Mouse (Mus musculus): ENCODE measurements at regions not wholly inside any gene's neighbourhood (a gene's known extent, or its start where the extent isn't known, plus 50 kb on each side); places are given as distances from the start of the nearest gene placed in this dataset.

GRCm38 (mm10) chr12:106480281-106481060 lies 470.4 kb downstream of the Vrk1 start:
- no peak for DNase-seq (ENCODE audit: low spot score)

DNA sequence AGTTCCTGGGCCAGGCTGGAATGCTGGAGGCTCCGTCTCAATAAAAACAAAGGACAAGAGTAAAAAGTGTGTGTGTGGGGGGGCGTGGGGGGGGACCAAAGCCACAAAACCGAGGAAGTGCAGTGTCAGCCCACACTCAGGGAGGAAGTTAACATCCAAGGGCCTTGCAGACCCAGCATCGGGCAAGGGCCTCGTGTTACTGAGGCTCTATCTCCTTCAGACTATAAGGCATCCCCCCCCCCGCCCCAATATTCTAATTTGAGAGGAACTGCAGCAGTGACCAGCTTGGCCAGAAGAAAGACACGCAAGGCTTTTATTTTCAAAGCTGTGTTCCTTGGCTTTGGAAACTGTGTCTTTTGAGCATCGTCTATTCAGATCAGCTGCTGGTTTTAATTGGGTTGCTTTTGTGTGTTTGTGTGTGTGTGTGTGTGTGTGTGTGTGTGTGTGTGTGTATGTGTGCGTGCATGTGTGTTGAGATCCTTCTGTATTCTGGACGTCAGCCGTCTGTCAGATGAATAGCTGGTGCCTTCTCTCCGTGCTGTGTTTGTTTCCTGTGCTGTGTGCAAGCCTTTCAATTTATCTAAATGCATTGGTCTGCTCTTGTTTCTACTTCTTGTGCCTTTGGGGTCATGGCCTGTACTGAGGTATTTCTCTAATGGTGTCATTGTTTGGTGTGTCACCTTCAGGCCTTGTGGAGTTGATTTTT lies 491.7 kb downstream of the Vrk1 start:
- DNase-seq (ENCODE audit: low spot score) = no peak

DNA sequence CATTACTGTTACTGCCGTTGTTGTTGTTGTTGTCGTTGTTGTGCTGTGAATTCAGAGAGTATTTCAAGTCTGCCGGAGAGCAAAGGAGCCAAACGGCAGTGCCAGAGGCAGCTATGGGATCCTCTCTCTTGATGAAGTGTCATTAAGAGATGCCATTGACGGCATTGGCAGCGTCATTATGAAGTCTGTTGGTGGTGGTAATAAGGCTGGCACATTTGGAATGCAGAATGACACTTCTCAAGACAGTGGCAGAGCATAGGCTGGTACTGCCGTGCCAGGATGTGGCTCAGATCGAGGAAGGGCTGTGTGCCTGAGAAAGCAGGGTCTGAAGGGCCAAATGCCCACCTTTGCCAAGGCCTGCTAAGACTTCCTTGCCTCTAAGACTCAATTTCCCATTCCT lies 494.3 kb downstream of the Vrk1 start:
- no peak for DNase-seq (ENCODE audit: low spot score)

- no peak for DNase-seq (ENCODE audit: low spot score)
These were observed 504.0 kb downstream of the Vrk1 start for GRCm38 (mm10) chr12:106514057-106514456.

DNA sequence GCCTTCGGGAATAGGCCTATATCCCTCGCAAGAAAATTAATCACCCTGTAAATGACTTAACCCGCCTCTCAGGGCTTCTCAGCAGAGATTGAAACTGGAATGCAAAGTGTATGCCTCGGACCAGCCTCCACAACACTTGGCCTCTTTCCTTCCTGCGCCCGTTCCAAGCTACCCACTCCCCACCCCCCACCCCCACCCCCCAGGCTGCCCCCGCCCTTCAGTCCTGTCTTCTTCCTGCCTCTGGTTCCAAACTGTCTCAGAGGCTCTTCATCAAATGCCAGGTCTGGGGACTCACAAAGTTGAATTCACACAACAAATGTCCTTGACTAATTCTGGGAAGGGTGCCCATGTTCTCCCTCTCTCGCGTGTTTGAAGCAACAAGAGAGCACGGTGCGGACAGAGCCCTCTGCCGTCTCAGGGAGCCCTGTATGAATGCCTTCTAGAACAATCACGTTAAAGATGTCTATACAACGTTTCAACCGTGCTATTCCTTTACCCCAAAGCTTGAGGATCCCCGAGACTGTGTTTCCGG lies 505.3 kb downstream of the Vrk1 start:
- no peak for DNase-seq (ENCODE audit: low spot score)

GRCm38 (mm10) chr12:106519141-106519540 lies 509.1 kb downstream of the Vrk1 start:
- DNase-seq (ENCODE audit: low spot score) = no peak

DNA sequence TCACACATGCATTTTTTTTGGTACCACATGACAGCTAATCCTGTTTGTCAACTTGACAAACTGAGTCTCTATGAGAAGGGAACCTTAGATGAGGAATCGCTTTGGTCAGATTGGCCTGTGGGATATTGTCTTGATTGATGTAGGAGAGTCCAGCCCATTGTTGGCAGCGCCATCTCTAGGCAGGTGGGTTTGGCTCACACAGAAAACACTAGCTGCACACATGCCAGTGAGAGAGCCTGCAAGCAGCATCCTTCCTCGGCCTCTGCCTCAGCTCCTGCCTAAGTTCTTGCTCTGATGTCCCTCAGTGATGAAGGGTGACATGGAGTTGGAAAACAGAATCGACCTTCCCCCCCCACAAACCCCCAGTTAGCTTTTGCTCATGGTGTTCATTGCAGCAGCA lies 514.4 kb downstream of the Vrk1 start:
- DNase-seq (ENCODE audit: low spot score) = no peak

GRCm38 (mm10) chr12:106527116-106527515 lies 517.1 kb downstream of the Vrk1 start:
- DNase-seq (ENCODE audit: low spot score) = no peak

DNA sequence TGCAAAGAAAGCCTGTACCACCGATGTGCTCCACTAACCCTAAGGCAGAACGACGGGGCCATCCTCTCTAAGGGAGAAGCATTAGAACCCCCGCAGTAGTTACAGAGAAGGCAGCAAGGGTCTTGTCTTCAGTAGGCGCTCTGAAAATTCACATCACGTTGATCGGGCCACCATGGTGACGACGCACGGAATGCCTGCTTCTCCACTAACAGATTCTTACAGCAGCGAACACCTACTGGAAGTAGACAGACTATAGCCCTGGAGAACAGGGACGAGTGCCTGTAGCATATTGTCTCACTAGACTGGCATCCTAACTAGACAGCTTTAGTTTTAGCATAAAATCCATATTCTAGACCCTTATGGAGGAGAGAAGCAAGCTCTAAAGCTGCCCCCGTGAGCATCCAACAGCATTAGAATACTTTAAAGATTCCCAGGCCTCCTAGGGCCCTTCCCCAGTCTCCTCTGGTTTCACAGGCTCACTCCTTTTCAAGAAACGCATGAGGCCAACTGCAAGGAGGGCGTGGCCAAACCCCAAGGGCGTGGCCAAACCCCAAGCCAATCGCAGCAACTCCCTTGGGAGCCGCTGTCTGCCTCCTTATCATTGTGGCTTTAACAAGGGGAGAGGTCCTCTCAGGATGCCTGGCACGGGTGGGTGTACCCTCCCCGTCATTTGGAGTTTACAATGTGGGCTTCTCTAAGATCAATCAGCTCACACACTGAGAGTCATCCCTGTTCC lies 517.8 kb downstream of the Vrk1 start:
- DNase-seq (ENCODE audit: low spot score) = no peak

DNA sequence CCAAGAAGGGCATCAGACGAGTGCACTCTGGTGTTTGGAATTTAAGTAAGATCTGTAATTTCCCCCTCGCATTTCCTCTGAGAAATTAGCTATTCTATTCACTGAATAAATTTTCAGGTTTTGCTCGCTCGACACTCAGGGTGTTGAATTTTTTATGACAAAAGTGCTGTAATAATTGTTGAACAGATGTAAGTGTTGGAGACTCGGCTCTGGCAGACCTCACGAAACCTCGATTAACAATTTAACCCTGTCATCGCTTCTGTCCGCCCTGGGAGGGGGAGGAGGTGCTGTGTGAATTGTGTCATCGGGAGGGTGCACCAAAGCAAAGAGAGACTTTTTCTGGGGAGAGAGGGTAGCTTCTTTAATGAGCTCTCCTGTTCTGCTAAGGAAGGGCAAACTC lies 518.5 kb downstream of the Vrk1 start:
- no peak for DNase-seq (ENCODE audit: low spot score)

- DNase-seq (ENCODE audit: low spot score) = no peak
These were observed 519.1 kb downstream of the Vrk1 start for GRCm38 (mm10) chr12:106529175-106529574.

GRCm38 (mm10) chr12:106535086-106535485 lies 525.1 kb downstream of the Vrk1 start:
- DNase-seq (ENCODE audit: low spot score) = no peak

DNA sequence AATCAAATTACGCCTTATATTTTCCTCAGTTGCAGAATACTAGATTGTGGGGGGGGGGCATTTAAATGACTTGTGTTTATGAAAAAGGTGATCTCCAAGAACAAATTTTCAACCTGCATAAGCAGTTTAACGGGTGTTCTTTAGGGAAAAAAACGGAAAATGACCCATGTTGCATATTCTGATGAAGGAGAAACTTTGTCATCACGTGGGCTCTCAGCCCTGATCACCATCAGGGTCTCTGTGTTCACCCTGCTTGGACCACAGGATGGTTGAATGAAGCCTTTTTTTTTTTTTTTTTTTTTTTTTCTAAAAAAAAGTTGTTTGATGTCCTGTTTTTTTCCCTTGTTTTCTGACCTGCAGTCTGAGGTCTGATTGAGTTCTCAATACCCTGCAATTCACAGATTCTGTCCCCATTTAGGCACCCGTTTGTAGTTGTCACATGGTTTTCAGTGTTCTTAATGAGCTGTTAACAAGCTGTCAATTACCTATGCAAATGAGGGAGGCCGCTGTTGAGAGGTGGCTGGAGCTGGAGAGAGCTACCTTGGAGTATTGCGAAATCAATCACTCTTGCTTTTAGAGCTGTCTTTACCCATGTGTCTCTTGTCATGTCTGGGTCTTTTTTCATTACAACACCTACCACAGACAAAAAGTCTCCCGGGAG lies 525.7 kb downstream of the Vrk1 start:
- no peak for DNase-seq (ENCODE audit: low spot score)

DNA sequence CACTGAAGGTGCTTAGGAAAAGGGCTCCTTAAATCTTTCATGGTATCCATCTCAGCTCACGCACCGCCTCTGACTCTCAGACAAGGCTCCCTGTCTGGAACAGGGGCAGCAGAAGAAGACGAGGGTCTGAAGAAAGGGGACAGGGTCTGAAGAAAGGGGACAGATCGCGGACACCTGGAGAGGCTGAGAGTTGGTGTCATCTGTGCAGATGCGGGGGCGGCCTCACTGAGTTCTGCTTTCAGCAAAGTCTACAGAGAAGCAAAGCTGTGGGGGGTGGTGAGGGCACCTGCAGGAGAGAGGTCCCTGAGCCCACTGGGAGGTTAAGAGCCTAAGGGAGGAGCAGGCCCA lies 526.2 kb downstream of the Vrk1 start:
- no peak for DNase-seq (ENCODE audit: low spot score)

DNA sequence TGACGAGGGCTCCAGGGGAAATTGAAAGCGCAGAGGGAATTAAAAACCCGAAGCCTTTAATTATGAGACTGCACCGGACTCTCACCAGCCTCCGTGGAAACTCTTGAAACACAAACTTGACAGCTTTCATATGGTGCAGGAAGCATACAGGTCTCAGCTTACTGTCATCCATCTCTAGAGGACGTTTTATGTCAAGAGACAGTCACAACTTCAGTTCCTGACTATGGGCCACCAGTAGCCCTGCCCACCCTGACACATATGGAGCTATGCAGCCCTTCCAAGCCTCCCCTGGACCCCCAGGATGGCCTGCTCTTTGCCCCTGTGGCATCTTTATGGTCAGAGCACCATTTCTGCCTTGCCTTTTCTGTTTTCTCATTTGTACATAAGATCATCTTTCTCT lies 530.0 kb downstream of the Vrk1 start:
- DNase-seq (ENCODE audit: low spot score) = no peak

DNA sequence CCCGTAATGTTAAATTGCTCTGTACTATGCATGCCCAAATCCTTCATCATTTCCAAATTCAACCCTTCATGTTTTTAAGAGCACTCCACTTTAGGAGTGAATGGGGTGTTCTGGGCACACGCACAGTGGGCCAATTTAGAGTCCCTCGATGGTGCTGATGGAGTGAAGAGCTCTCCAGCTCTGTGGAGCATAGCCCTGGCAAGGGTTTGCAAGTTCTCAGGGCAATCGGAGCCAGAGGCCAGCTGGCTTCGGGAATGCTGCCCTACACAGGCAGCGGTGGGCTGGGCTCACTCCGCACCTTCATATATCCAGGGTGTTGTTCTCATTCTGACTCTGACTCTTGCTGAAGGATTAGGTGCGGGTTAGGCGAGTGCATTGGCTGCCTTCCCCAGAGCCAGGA lies 549.5 kb downstream of the Vrk1 start:
- no peak for DNase-seq (ENCODE audit: low spot score)

DNA sequence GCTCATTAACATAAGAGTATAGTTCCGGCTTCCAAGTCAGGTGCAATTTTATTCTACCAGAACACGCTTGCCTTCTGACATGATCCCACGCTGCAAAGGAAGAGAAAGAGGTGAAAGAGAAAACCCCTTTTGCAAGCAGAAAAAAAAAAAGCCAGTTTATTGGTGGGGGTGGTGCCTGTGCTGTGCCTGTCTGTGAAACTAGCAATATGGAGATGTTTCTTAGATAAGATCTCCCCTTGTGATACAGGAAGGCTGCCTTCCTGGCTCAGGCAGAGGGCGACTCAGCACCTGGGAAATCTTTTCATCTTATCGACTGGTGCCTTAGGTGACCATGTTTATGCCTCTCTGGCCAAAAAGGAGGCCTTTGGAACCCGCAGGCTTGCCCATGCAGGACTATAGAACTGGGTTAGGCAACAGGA lies 555.2 kb downstream of the Vrk1 start:
- no peak for DNase-seq (ENCODE audit: low spot score)

DNA sequence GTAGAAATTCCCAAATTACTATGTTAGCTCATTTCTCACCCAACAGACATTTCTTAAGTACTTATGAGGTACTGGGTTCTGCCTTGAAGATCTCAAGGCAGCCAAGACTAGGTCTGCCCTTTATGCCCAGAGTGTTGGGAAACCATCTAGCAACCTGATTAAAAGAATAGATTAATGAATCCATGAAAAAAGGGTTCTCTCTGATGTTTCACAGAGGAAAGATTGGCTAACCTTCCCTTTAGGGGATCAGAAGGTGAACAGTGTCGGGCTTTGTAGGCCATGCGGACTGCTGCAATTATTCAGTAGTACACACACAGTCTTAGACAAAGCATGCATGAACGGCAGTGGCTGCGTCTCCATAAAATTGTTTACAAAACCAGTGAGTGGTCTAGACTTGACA lies 556.3 kb downstream of the Vrk1 start:
- no peak for DNase-seq (ENCODE audit: low spot score)

DNA sequence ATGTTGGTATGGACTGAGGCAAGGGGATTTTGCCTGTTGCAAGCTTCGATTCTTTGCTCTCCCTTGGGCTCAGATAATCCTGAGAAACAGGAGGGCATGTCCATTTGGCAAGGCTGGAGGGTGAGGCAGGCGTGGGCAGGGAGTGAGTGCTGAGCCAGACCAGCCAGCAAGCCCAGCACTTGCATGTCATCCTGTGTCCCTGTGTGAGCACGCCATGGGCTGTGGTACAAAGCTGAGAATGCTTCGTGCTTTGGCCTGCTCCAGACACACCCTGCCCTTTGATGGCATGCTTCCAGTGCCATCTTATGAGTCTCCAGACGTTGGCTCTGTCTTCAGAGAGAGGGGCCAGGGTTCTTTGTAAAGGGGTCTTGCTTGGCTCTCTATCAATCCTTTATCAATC lies 557.1 kb downstream of the Vrk1 start:
- no peak for DNase-seq (ENCODE audit: low spot score)

DNA sequence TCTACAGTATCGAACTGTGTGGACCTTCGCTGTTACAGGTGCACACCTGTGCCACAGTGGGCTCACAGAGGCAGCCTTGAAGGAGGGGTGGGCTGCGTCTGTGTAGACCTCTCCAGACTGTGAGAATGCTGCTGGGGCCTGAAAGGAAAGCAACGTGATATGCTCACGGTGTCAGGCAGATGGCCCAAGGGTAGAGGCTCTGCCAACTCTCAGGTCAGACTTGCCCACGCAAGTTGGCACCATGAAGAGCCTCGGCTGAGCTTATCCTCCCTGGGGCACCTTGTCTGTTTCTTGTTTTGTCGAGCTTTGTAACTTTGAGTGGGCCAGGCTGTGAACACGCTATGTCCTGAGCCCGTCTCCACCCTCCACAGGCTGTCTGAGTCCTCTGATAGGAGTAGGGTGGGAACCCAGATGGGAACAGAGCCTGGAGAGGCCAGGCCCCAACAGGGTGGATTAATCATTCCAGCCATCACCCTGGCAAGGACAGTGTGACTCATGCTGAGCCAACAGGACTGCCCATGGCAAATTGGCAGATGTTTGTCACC lies 558.6 kb downstream of the Vrk1 start:
- DNase-seq (ENCODE audit: low spot score) = no peak

DNA sequence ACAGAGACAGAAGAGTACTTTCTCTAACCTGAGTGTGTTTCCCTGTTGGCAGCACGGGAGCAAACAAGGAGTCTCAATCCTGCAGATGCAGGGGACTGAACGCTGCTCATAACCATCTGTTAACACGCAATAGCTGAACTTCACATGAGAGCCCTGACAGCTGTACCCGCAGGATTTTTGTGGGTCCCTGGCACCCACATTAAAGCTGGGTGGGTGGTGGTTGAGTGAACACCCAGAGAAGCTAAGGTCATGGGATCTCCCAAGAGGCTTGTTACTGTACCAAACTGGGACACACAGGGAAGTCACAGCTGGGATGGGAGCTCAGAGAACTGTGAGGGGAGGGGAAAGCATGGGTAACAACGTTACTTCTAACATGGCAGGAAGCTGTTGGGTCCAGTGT lies 562.9 kb downstream of the Vrk1 start:
- no peak for DNase-seq (ENCODE audit: low spot score)

DNA sequence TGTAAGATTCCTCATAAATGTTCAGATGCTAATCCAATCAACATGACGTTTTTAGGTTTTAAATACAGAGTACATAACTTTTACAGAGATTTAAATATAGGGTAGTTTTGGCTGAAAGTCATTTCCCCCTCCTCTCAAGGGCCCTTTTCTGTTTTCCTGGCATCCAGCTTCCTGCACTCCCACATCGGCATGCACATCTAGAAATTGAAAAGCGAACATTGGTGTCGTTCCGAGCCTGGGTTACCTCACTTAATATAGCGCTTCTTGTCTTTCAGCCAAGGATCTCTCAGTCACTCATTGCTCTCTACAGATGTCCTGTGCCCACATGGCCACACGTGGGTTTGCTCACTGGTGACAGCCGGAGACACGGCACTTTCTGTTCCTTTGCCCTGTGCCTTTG lies 572.7 kb downstream of the Vrk1 start:
- no peak for DNase-seq (ENCODE audit: low spot score)

All from c-Kit-positive CD71-positive TER-119-positive erythroid progenitor cells, embryonic 14.5 days (primary cell).